Mouse (Mus musculus) kidney, adult 10 weeks (tissue): Measurements from ENCODE around the gene Htr1a. TPM values are rescaled to one million over a fixed set of nuclear protein-coding genes. Genes with fewer than 3 reads are reported as not detected.

Experiments used
- polyA plus RNA-seq: library from polyadenylated mRNA; stranded (reverse); fragments of 350-450 nt; fragmentation: Illumina TruSeq; extraction: RNeasy Lipid Tissue Mini Kit (QIAGEN cat#74804); gene quantifications from one replicate; pipeline ENCODE4 v1.2.3, GENCODE M21; 2014; ENCODE audit warnings: low read depth, low replicate concordance

The Htr1a gene
- not detected for polyA plus RNA-seq

GRCm38 (mm10) chr13:105443339-105443738 is at the start of gene Htr1a:
Gene Htr1a (plus strand): TSS chr13:105443639.

Other genes starting within 250 kb of the Htr1a start
- 0.40 TPM for gene Rnf180, start 148.8 kb upstream of the Htr1a start, polyA plus RNA-seq